Mouse (Mus musculus) heart, embryonic 16.5 days (tissue): ENCODE results near the gene Ndufs1. TPM values are rescaled to one million over a fixed set of nuclear protein-coding genes. Genes with fewer than 3 reads are reported as not detected.
"Not testable (repeated sequence)": the region's sequence is repeated elsewhere in the genome, so short reads cannot be mapped to it uniquely, and the experiment has no call there.

Experiments used
- ATAC-seq: fragments of 200-750 bp; cut with Nextera tagmentation; replicated peaks from 2 replicates; pipeline ENCODE4 v1.8.0; 2017; ENCODE audit warnings: moderate number of reproducible peaks; ENCODE audit not compliant: insufficient read depth, low FRiP score; ENCODE audit errors: extremely low read depth
- H3K27ac ChIP-seq: fragments of 300-500 bp; sonication (generic); 2 replicates; pipeline ENCODE4 v1.5.1; 2014; ENCODE audit warnings: mild to moderate bottlenecking, low read length, control low read depth, moderate library complexity
- H3K27me3 ChIP-seq: fragments of 300-500 bp; sonication (generic); 2 replicates; pipeline ENCODE4 v1.6.1; 2014; ENCODE audit warnings: low read length, mixed read lengths; ENCODE audit not compliant: control insufficient read depth, insufficient read depth
- H3K36me3 ChIP-seq: fragments of 300-500 bp; sonication (generic); 2 replicates; pipeline ENCODE4 v1.6.1; 2014; ENCODE audit not compliant: control insufficient read depth, insufficient read depth
- H3K4me1 ChIP-seq: fragments of 300-500 bp; sonication (generic); 2 replicates; pipeline ENCODE4 v1.6.1; 2014; ENCODE audit warnings: low read length, mixed read lengths; ENCODE audit not compliant: control insufficient read depth, insufficient read depth
- H3K4me2 ChIP-seq: fragments of 300-500 bp; sonication (generic); 2 replicates; pipeline ENCODE4 v1.6.1; 2014; ENCODE audit warnings: low read depth, mild to moderate bottlenecking, control low read depth, low read length
- H3K4me3 ChIP-seq: fragments of 300-500 bp; sonication (generic); 2 replicates; pipeline ENCODE4 v1.5.1; 2014; ENCODE audit warnings: mild to moderate bottlenecking, control low read depth, low read length
- H3K9ac ChIP-seq: fragments of 300-500 bp; sonication (generic); 2 replicates; pipeline ENCODE4 v1.6.1; 2014; ENCODE audit warnings: low read length, control low read depth
- H3K9me3 ChIP-seq: fragments of 300-500 bp; sonication (generic); replicated peaks from 2 replicates; pipeline ENCODE4 v1.6.1; 2016; ENCODE audit warnings: low read length; ENCODE audit not compliant: control insufficient read depth
- WGBS: fragments of 180-500 bp; shearing (Covaris S2); extraction: QIAGEN DNeasy Blood & Tissue Kit; methylation state at CpG from one replicate; pipeline ENCODE4 v1.1.7; 2014; 5-methylcytosine and 5-hydroxymethylcytosine counted together
- polyA plus RNA-seq: library from polyadenylated mRNA; unstranded; fragments of >200 nt; fragmentation: Nextera tagmentation; extraction: Ambion mirVana; gene quantifications from 2 replicates; pipeline ENCODE4 v1.2.1, GENCODE M21; 2015

The Ndufs1 gene
- polyA plus RNA-seq, 1 experiment from 2014 or later = 470 TPM

DNA sequence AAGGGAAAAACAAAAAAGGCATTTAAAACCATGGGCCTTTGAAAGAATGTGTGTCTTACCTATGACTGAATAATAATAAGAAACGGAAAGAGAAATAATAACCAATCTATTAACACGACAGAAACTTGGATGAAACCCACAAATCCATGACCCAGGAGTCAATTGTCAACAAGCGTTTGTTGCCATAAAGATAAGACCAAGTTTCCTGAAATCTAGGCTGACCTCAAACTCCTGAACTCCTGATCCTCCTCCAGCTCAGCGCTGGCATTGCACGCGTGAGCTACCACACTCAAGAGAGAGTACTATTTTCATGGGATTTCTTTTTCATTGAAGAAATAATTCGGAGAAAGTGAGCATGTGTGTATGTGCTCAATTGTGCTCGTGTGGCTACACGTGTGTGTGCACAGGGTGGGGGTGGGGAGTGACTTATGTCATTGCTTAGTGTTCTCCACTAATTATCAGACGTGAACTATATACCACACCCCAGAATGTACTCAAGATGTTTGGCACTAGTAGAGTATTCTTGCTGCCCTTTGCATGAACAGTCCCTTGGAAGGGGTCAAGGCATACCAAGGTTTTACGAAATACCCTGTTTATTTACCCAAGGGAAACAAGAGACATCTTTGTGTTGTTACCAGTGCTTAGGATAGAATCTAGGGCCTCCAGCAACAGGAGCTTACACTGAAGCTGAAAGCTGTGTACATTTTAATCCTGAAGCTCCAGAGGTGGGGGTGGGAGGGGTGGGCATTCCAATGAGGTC, 15.9 kb upstream of the Ndufs1 start:
- H3K27ac ChIP-seq = no peak overlapping the region
- no peak for ATAC-seq
- H3K4me2 ChIP-seq = no peak overlapping the region
- 69% methylated on average over 11 of the region's 11 CpGs for WGBS
- H3K4me3 ChIP-seq = no peak overlapping the region
- H3K4me1 ChIP-seq = peaks cover 19% of the 10 kb centered on the region
- H3K9me3 ChIP-seq = no peaks in the 10 kb centered on the region
- no peaks in the 10 kb centered on the region for H3K36me3 ChIP-seq
- no peaks in the 10 kb centered on the region for H3K27me3 ChIP-seq
- H3K9ac ChIP-seq = no peak overlapping the region

DNA sequence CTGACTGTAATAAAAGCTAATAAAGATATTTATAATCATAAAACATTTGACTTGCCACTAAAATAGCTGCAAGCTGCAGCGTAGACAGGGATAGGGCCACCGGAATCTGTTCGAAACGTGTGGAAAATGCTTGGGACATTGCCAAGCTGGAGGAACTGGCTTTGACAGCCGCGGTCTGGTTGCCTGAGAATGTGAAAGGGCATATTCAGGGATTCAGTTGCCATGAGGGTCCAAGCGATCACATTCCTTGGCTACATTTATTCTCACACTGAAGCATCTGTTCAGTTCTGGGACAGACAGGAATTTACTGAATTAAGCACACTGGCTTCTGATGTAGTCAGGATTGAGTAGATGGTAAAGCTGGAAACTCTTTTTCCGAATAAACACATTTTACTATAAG, 14.2 kb upstream of the Ndufs1 start:
- no peak for ATAC-seq
- Histone ChIP-seq H3K4me2 (peak overlapping the region; percentile 34), H3K27ac (no peak overlapping the region), H3K4me3 (no peak overlapping the region), H3K36me3 (no peaks in the 10 kb centered on the region), H3K9me3 (no peaks in the 10 kb centered on the region), H3K4me1 (peaks cover 16% of the 10 kb centered on the region), H3K9ac (no peak overlapping the region), H3K27me3 (no peaks in the 10 kb centered on the region)
- whole genome bisulfite sequencing = 26% methylated on average over 8 of the region's 8 CpGs

DNA sequence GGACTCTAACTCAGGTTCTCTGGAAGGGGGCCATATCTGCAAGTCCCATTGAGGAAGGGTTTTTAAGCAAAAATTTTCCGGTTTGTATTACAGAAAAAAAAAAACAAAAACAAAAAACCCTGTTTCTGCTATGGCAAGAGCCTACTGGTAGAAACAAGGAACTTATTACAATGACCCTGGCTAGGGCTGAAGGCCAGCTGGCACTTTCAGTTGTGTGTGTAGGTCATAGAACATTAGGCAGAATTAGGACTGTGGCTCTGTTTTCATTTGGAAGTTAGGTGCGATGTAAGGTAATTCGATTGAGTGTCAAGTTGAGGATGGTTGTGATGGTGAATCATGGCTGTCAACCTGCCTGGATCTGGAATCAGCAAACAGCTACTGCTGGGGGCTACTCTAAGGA, 11.9 kb upstream of the Ndufs1 start:
- Histone ChIP-seq H3K4me1 (peaks cover 13% of the 10 kb centered on the region), H3K27me3 (no peaks in the 10 kb centered on the region), H3K4me2 (no peak overlapping the region), H3K9ac (no peak overlapping the region), H3K4me3 (no peak overlapping the region), H3K9me3 (no peaks in the 10 kb centered on the region), H3K27ac (no peak overlapping the region), H3K36me3 (no peaks in the 10 kb centered on the region)
- WGBS = 84% methylated on average over 3 of the region's 3 CpGs
- no peak for ATAC-seq

DNA sequence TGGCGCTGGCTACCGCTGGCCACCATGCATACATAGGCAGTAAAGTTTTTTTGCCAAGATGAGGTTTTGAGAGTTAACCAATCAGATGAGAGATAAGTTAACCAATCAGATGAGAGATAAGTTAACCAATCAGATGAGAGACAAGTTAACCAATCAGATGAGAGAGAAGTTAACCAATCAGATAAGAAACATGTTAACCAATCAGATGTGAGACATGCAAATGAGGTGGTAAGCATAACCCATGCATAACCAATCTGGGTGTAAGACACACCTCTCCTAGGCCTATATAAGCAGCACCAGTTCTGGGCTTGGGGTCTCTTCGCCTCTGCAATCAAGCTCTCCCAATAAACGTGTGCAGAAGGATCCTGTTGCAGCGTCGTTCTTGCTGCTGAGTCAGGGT, 8.8 kb upstream of the Ndufs1 start:
- not testable (repeated sequence) for H3K9ac ChIP-seq, H3K36me3 ChIP-seq, H3K4me2 ChIP-seq, H3K27ac ChIP-seq, H3K9me3 ChIP-seq, H3K4me3 ChIP-seq, ATAC-seq, H3K4me1 ChIP-seq, H3K27me3 ChIP-seq
- over 99% methylated on average over 6 of the region's 6 CpGs for WGBS

DNA sequence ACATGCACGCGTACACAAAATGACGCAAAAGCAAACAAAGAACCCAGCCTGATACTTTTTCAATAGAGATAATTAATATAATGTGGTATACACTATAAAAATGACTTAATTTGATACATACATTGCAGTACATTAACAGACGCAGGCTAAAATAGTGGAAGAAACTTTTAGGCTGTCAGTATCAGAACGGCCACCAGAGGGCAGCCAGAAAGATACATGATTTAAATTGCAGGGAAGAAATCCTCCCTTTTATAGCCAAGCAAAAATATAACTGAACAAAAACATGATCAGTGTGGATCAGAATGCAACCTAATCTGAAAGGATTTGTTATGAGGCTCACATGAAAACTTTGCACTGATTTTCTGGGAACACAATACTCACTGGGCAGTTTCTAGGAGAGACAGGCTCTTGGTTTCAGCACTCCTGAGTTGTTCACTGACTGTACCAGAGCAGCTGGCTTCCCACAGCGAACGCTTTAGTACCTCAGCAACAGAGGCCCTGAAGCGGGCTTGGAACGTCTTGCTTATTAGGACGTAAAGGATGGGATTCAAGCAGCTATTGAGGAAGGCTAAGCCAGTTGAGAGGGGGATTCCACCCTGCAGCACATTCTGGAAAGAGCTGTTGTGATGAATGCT, 6.1 kb upstream of the Ndufs1 start:
- 52% methylated on average over 10 of the region's 10 CpGs for WGBS
- no peak overlapping the region for H3K4me3 ChIP-seq
- no peak overlapping the region for H3K4me2 ChIP-seq
- H3K27ac ChIP-seq = no peak overlapping the region
- no peaks in the 10 kb centered on the region for H3K27me3 ChIP-seq
- no peak for ATAC-seq
- H3K9ac ChIP-seq = no peak overlapping the region
- peaks cover 22% of the 10 kb centered on the region for H3K36me3 ChIP-seq
- H3K9me3 ChIP-seq = no peaks in the 10 kb centered on the region
- peaks cover 10% of the 10 kb centered on the region for H3K4me1 ChIP-seq

DNA sequence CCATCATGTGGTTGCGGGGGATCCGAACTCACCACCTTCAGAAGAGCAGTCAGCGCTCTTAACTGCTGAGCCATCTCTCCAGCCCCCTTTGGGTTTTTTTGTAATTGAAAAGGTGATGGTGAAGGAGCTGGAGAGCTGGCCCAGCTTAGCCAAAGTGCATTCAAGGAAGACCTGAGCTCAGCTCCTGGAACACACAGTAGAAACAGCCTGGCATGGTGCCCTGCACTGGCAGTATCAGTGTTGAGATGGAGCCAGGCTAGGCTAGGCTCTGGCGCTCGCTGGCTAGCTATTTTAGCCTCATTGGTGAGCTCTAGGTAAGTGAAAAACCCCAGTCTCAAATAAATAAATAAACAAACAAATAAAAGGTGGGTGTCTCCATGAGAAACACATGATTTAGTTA, 5.6 kb upstream of the Ndufs1 start:
- Histone ChIP-seq H3K4me1 (peaks cover 12% of the 10 kb centered on the region), H3K4me3 (no peak overlapping the region), H3K36me3 (peaks cover 22% of the 10 kb centered on the region), H3K27ac (no peak overlapping the region), H3K9me3 (no peaks in the 10 kb centered on the region), H3K4me2 (no peak overlapping the region), H3K27me3 (no peaks in the 10 kb centered on the region), H3K9ac (no peak overlapping the region)
- 73% methylated on average over 5 of the region's 5 CpGs for WGBS
- ATAC-seq = peak; percentile 63

DNA sequence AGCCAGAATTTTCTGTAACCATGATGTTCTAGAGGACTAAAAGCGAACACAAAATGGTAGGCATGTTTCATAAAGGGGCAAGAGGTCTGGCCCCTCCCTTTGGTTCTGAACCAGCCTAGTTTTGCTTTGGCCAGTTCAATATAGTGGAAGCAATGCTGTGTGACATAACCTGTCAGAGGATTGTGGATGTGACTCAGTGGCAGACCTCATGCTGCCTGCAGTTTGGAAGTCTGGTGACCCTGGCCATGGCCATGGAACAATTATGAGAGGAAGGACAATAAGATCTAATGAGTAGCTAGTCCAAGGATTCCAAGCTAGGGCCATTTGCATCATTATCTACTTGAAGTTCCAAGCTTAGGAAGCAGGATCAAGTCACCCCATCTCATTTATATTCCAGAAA, 4.8 kb upstream of the Ndufs1 start:
- H3K9ac ChIP-seq = no peak overlapping the region
- H3K27ac ChIP-seq = no peak overlapping the region
- peaks cover 22% of the 10 kb centered on the region for H3K36me3 ChIP-seq
- H3K9me3 ChIP-seq = no peaks in the 10 kb centered on the region
- no peak for ATAC-seq
- no peaks in the 10 kb centered on the region for H3K27me3 ChIP-seq
- peaks cover 12% of the 10 kb centered on the region for H3K4me1 ChIP-seq
- no peak overlapping the region for H3K4me2 ChIP-seq
- WGBS = 96% methylated on average over 1 of the region's 1 CpGs
- no peak overlapping the region for H3K4me3 ChIP-seq

DNA sequence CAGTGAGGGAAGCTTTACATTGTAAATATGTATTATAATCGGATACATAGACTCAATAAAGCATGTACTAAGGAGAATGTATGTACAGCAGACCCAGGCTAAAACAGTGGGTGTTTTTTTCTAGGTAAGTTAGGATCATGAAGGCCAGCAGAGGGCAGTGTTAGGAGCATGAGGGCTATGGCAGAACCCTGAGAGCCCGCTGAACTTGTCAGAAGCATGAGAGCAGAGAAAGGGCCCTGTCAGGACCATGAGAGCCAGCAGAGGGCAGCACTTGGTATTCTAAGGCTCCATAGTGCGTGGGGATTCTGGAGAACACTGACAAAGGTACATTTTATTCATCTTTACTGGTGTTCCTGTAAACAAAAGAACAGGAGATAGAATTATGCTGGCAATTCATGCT, 4.4 kb upstream of the Ndufs1 start:
- Histone ChIP-seq H3K4me3 (no peak overlapping the region), H3K4me1 (peaks cover 12% of the 10 kb centered on the region), H3K27me3 (no peaks in the 10 kb centered on the region), H3K9ac (no peak overlapping the region), H3K4me2 (no peak overlapping the region), H3K9me3 (no peaks in the 10 kb centered on the region), H3K36me3 (peaks cover 22% of the 10 kb centered on the region), H3K27ac (no peak overlapping the region)
- 2% methylated on average over 3 of the region's 3 CpGs for WGBS
- peak; percentile 68 for ATAC-seq

DNA sequence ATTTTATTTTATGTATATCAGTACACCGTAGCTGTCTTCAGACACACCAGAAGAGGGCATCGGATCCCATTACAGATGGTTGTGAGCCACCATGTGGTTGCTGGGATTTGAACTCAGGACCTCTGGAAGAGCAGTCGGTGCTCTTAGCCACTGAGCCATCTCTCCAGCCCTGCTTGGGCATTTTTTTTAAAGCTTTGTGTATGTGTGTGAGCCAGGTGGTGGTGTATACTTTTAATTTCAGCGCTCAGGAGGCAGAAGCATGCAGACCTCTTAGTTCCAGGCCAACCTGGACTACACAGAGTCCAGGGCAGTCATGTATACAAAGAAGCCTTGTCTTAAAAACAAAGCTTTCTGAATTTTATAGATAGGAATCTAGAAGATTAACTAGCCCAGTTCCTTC, 3.9 kb upstream of the Ndufs1 start:
- H3K27ac ChIP-seq, H3K27me3 ChIP-seq, ATAC-seq, H3K9ac ChIP-seq, H3K4me2 ChIP-seq, H3K9me3 ChIP-seq, H3K4me3 ChIP-seq: not testable (repeated sequence)
- peaks cover 15% of the 10 kb centered on the region for H3K4me1 ChIP-seq
- 69% methylated on average over 4 of the region's 4 CpGs for WGBS
- peaks cover 22% of the 10 kb centered on the region for H3K36me3 ChIP-seq
